Mouse (Mus musculus): ENCODE data around the gene Gm11758. TPM values are rescaled to one million over a fixed set of nuclear protein-coding genes. Genes with fewer than 3 reads are reported as not detected.
"Not testable (repeated sequence)": the region's sequence is repeated elsewhere in the genome, so short reads cannot be mapped to it uniquely, and the experiment has no call there.

Gene Gm11758
- not detected in 2 replicates for polyA plus RNA-seq (2012; rRNA removed)

DNA sequence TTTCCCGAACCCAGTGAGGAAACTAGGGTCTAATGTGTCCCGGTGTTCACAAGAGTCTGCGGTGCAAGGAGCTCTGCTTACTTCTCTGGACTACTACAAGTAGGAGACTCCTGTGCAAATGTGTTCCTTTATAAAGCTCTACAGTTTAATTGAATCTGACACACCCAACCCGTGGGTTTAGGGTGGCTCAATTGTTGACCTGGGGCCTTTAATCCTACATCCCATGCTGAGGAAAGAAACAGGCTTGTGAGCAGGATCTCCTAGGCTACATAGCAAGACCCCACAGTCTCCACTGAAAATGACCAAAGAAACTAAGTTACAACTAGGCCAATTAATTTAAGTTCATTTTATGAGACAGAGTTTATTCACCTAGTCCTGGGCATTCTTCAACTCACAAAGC lies at the start of gene Gm11758:
Gene Gm11758, minus strand, starts transcription at position 101 of the 400 bp plus-strand sequence.
- not testable (repeated sequence) for H3K4me1 ChIP-seq (ENCODE audit: control insufficient read depth, insufficient read depth, low read length); H3K27ac ChIP-seq (ENCODE audit: insufficient read depth, low read length); H3K4me3 ChIP-seq (replicated peaks; ENCODE audit: insufficient read depth, low read depth, low read length); H3K27me3 ChIP-seq (ENCODE audit: control insufficient read depth, insufficient read depth, low read length); DNase-seq
- WGBS, result no CpG with 5 or more reads among the region's 4 CpGs

DNA sequence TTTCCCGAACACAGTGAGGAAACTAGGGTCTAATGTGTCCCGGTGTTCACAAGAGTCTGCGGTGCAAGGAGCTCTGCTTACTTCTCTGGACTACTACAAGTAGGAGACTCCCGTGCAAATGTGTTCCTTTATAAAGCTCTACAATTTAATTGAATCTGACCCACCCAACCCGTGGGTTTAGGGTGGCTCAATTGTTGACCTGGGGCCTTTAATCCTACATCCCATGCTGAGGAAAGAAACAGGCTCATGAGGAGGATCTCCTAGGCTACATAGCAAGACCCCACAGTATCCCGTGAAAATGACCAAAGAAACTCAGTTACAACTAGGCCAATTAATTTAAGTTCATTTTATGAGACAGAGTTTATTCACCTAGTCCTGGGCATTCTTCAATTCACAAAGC lies 44.6 kb upstream of the Gm11758 start, which contains the start of gene Gm11756:
Gene Gm11756, minus strand, starts transcription at position 101 of the 400 bp plus-strand sequence.
- H3K27ac ChIP-seq (ENCODE audit: insufficient read depth, low read length); H3K27me3 ChIP-seq (ENCODE audit: control insufficient read depth, insufficient read depth, low read length); DNase-seq; H3K4me3 ChIP-seq (replicated peaks; ENCODE audit: insufficient read depth, low read depth, low read length); H3K4me1 ChIP-seq (ENCODE audit: control insufficient read depth, insufficient read depth, low read length): not testable (repeated sequence)
- 87% methylated on average over 6 of the region's 6 CpGs for WGBS

DNA sequence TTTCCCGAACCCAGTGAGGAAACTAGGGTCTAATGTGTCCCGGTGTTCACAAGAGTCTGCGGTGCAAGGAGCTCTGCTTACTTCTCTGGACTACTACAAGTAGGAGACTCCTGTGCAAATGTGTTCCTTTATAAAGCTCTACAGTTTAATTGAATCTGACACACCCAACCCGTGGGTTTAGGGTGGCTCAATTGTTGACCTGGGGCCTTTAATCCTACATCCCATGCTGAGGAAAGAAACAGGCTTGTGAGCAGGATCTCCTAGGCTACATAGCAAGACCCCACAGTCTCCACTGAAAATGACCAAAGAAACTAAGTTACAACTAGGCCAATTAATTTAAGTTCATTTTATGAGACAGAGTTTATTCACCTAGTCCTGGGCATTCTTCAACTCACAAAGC lies 29.8 kb upstream of the Gm11758 start, which contains the start of gene Gm13871:
Gene Gm13871, minus strand, starts transcription at position 101 of the 400 bp plus-strand sequence.
- not testable (repeated sequence) for H3K4me3 ChIP-seq (replicated peaks; ENCODE audit: insufficient read depth, low read depth, low read length); H3K27me3 ChIP-seq (ENCODE audit: control insufficient read depth, insufficient read depth, low read length); H3K27ac ChIP-seq (ENCODE audit: insufficient read depth, low read length); DNase-seq; H3K4me1 ChIP-seq (ENCODE audit: control insufficient read depth, insufficient read depth, low read length)
- no CpG with 5 or more reads among the region's 4 CpGs for WGBS

DNA sequence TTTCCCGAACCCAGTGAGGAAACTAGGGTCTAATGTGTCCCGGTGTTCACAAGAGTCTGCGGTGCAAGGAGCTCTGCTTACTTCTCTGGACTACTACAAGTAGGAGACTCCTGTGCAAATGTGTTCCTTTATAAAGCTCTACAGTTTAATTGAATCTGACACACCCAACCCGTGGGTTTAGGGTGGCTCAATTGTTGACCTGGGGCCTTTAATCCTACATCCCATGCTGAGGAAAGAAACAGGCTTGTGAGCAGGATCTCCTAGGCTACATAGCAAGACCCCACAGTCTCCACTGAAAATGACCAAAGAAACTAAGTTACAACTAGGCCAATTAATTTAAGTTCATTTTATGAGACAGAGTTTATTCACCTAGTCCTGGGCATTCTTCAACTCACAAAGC lies 14.9 kb upstream of the Gm11758 start, which contains the start of gene Gm11757:
Gene Gm11757, minus strand, starts transcription at position 101 of the 400 bp plus-strand sequence.
- not testable (repeated sequence) for DNase-seq; H3K4me3 ChIP-seq (replicated peaks; ENCODE audit: insufficient read depth, low read depth, low read length); H3K27me3 ChIP-seq (ENCODE audit: control insufficient read depth, insufficient read depth, low read length); H3K27ac ChIP-seq (ENCODE audit: insufficient read depth, low read length); H3K4me1 ChIP-seq (ENCODE audit: control insufficient read depth, insufficient read depth, low read length)
- no CpG with 5 or more reads among the region's 4 CpGs for WGBS

DNA sequence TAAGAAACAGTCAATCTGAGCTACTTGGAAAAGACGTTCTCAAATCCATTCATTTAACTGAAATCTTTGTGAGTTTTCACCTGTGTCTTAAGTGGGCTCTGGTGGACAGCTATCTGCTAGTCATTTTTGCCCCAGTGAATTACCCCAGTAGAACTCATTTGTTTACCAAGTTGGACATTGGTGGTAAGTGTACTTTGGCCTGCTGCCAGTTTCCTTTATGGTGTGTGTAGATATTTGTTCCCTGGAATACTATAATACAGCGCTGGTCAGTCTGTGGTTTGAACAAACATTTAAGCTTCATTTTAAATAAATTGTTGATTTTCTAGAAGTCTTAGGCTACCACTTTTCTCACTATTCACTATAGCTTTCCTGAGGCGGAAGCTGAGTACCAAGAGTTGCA lies 49.5 kb downstream of the Gm11758 start:
- WGBS, result 89% methylated on average over 3 of the region's 3 CpGs
- no peaks in the 10 kb centered on the region for H3K4me1 ChIP-seq (ENCODE audit: control insufficient read depth, insufficient read depth, low read length)
- H3K4me3 ChIP-seq (replicated peaks; ENCODE audit: insufficient read depth, low read depth, low read length), result no peak overlapping the region
- H3K27ac ChIP-seq (ENCODE audit: insufficient read depth, low read length), result no peak overlapping the region
- TF ChIP-seq POLR2A (IDR thresholded peaks at IDR 0.05; ENCODE audit: borderline replicate concordance, insufficient read depth, low read length), result no peak
- TF ChIP-seq CTCF (IDR thresholded peaks at IDR 0.05; ENCODE audit: borderline replicate concordance, insufficient read depth, low read depth, low read length), result no peak
- no peak for DNase-seq
- H3K27me3 ChIP-seq (ENCODE audit: control insufficient read depth, insufficient read depth, low read length), result no peaks in the 10 kb centered on the region

Other genes with a start within 250 kb of the Gm11758 start
- not detected in 2 replicates for gene Gm11236, start 238.1 kb downstream of the Gm11758 start, polyA plus RNA-seq (2012; rRNA removed)
- gene Gm11239, start 207.9 kb downstream of the Gm11758 start, polyA plus RNA-seq (2012; rRNA removed), result not detected in 2 replicates
- not detected in 2 replicates for gene Gm428, start 192.8 kb downstream of the Gm11758 start, polyA plus RNA-seq (2012; rRNA removed)
- gene Rasef, start 85.3 kb downstream of the Gm11758 start, polyA plus RNA-seq (2012; rRNA removed), result 0.03 and 0.10 TPM in 2 replicates
- gene Gm11757, start 14.8 kb upstream of the Gm11758 start, polyA plus RNA-seq (2012; rRNA removed), result not detected in 2 replicates
- gene Gm13871, start 29.7 kb upstream of the Gm11758 start, polyA plus RNA-seq (2012; rRNA removed), result not detected in 2 replicates
- not detected in 2 replicates for gene Gm11756, start 44.5 kb upstream of the Gm11758 start, polyA plus RNA-seq (2012; rRNA removed)
- gene 2310002L09Rik, start 74.6 kb upstream of the Gm11758 start, polyA plus RNA-seq (2012; rRNA removed), result not detected in 2 replicates
- gene Frmd3, start 137.2 kb upstream of the Gm11758 start, polyA plus RNA-seq (2012; rRNA removed), result 8.1 and 9.0 TPM in 2 replicates

All from cerebellum, adult 2 months (tissue).